Mouse (Mus musculus) CD4-positive, CD25-positive, alpha-beta regulatory T cell, adult 4 months (primary cell): Measurements from ENCODE around the gene Gm7792. TPM values are rescaled to one million over a fixed set of nuclear protein-coding genes. Genes with fewer than 3 reads are reported as not detected.
"Not testable (repeated sequence)": the region's sequence is repeated elsewhere in the genome, so short reads cannot be mapped to it uniquely, and the experiment has no call there.

Experiments used
- ATAC-seq: one replicate; pipeline ENCODE4 v1.8.0; 2017
- polyA plus RNA-seq, 2 experiments: library from polyadenylated mRNA; unstranded; fragments of 100-300 nt; shearing (Covaris generic); gene quantifications; one replicate each; pipeline ENCODE4 v1.2.1; 2017

Gm7792 gene
- not detected for polyA plus RNA-seq

DNA sequence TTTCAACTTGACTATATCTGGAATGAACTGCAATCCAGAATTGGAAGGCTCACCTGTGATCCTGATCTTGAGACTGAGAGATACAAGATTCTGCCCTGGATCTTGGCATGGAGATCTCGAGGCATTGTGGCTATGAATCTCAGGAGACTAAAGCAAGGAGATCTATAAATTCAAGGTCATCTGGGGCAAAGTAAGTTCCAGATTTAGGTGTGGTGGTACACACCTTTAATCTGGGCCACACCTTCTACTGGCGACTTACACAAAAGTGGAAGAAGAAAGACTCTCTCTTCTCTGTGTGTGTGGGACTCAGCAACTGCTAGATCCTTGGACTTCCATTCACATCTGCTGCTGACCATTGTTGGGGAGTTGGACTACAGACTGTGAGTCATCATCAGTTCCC lies at the start of gene Gm7792:
TSS of gene Gm7792 (plus strand) at position 301 of the 400 bp plus-strand sequence.
- not testable (repeated sequence) for ATAC-seq

Other genes starting within 250 kb of the Gm7792 start
- not detected for gene C87414, start 172.2 kb upstream of the Gm7792 start, polyA plus RNA-seq
- not detected for gene Gm16429, start 85.3 kb downstream of the Gm7792 start, polyA plus RNA-seq
- gene BC061212, start 226.8 kb downstream of the Gm7792 start, polyA plus RNA-seq = not detected
- not detected for gene Gm6351, start 232.6 kb downstream of the Gm7792 start, polyA plus RNA-seq